Mouse (Mus musculus): ENCODE measurements around the gene Arhgap19.

Arhgap19 gene

DNA sequence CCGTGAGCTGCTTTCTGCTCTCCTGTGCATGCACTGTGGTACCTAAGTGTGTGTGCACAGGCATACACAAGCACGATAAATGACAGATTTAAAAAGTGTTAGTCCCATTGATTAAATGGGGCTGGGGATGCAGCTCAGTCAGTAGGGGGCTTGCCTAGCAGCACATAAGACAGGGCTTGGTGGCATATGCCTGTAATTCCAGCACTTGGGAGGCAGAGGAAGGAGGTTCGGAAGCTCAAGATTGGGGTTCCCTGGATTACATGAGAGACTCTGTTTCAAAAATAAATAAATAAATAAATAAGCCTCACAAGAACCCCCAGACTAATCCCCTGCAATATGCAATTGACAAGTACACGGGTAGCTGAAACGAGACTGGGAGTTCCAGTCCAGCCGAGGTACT is 1.4 kb downstream of the Arhgap19 start:
- no peak for DNase-seq (ENCODE audit: low spot score in 2 of 2)

- DNase-seq (ENCODE audit: low spot score in 2 of 2): no peak
Measured at GRCm38 (mm10) chr19:41797536-41797935, 4.3 kb downstream of the Arhgap19 start.

DNA sequence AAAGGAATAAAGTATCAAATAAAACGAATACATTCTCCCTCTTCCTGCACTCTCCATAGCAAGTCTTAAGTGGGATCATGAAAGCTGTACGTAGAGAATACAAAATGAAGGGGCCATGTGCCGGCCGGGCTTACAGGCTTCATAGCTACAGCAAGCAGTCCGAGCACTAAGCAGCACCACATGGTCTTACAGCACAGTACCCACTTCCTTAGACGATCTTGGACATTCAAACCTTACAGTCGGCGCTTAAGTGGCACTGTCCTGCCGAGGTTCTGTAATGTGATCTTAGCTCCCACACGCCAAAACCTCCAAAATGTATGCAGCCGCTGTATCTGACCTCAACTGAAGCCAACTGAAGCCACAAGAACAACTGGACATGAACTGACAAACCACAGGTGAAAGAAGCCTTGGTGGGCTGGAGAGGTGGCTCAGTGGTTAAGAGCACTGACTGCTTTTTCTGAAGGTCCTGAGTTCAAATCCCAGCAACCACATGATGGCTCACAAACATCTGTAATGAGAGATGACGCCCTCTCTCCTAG is 5.0 kb downstream of the Arhgap19 start:
- DNase-seq (ENCODE audit: low spot score in 2 of 2): no peak

- DNase-seq (ENCODE audit: low spot score in 2 of 2): no peak
Measured at GRCm38 (mm10) chr19:41796148-41796760, 5.6 kb downstream of the Arhgap19 start.

- no peak for DNase-seq (ENCODE audit: low spot score in 2 of 2)
Measured at GRCm38 (mm10) chr19:41794901-41795300, 6.9 kb downstream of the Arhgap19 start.

GRCm38 (mm10) chr19:41794017-41794416 is 7.8 kb downstream of the Arhgap19 start:
- no peak for DNase-seq (ENCODE audit: low spot score in 2 of 2)

DNA sequence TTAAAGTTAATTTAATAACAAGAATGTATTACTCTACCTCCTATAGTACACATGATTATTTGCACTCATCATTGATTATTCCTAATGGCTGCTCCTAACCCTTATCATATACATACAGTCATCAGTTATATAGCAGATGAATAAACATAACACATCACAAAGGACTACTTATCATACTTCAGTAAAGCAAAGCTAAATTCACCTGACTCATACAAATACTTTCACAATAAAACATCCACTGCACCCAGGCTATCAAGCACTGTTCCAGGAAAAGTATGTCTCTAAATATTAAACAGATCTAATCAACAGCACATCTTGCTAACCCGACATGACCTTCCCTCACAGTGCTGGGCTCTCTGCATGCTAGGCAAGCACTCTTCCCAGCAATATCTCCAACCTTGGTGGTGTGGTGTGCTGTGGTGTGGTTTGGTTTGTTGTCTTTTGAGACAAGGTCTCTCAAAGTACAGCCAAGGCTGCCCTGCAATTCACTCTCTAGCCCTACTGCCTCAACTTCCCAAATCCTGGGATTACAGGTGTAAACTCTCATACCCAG is 8.8 kb downstream of the Arhgap19 start:
- DNase-seq (ENCODE audit: low spot score in 2 of 2): no peak

DNA sequence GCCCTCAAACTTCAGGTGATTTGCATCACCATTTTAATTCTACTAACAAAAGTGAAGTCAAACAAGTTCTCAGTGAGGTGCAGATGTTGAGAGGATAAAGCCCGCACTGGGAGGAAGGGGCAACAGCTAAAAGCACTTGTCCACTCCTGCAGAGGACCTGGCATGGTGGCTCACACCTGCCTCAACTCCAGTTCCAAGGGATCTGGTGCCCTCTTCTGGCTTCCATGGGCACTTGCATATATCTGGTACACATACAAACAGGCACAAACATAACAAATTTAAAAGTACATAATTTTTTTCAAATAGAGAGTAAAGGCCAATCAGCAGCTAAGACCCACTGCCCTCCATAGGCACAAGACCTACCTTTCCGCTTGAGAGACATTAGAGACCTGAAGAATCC is 10.5 kb downstream of the Arhgap19 start:
- DNase-seq (ENCODE audit: low spot score in 2 of 2): no peak

DNA sequence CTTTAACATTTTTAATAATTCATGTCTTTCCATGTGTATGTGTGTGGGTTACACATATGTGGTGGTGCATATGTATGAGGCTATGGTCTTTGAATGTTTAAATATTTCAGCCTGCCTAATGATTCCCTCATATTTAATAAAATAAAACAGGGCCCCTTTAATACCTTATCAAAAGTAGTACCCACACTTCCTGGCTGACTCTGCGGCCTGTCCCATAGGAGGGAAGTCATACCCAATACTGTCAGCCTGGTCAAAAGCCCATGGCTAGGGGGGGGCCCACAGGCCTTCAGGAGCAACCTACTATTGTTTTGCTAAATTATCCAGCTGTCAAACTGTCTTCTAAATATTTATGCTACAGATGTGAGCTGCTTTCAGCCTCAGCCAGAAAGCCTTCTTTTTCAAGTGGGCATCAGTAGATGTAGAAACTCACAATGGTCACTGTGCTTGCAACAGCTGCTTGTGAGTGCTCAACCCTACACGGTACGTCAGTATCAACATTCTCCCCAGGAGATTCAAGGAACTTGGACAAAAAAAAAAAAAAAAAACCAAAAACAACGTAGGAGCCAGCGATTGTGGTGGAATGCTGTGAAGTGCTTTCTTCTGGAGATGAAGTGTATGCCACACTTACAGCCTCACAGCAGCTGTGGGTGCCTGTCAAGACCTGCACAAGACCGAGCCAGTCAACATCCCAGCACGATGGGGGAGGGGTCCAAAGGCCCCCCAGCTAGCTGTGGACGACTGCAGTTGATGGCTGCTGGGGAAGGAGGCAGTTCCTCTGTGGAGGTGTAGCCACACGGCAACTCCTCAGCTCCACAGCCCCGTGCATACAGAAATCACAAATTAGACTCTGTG is 12.5 kb downstream of the Arhgap19 start:
- DNase-seq (ENCODE audit: low spot score in 2 of 2): no peak

GRCm38 (mm10) chr19:41786896-41787295 is 15.0 kb downstream of the Arhgap19 start:
- DNase-seq (ENCODE audit: low spot score in 2 of 2): no peak

- DNase-seq (ENCODE audit: low spot score in 2 of 2): no peak
Measured at GRCm38 (mm10) chr19:41777514-41777913, 24.3 kb downstream of the Arhgap19 start.

GRCm38 (mm10) chr19:41768711-41769110 is 33.1 kb downstream of the Arhgap19 start:
- DNase-seq (ENCODE audit: low spot score in 2 of 2): no peak

GRCm38 (mm10) chr19:41766628-41767027 is 35.2 kb downstream of the Arhgap19 start:
- DNase-seq (ENCODE audit: low spot score in 2 of 2): no peak

GRCm38 (mm10) chr19:41763870-41764660 is 37.8 kb downstream of the Arhgap19 start:
- peak; percentile 59 to 96 for DNase-seq (ENCODE audit: low spot score in 2 of 2)

DNA sequence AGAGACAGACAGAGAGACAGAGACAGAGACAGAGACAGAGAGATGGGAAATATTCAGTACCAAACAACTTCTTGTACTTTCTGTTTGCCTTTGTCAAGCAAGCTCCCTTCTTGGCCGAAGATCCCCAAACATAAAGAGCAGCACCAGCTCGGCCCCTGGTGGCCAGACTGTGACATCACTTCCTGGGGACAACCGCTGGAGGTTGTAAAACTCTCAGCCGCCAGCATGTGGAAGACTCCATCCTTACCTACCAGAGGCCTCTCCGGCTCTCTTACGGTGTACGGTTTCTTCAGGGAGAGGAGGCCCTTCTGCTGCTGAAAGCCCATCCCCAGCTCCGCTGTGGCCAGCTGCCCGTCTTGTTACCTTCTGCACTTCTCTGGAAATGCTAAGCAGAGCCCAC is 40.3 kb downstream of the Arhgap19 start:
- DNase-seq (ENCODE audit: low spot score in 2 of 2): no peak

- DNase-seq (ENCODE audit: low spot score in 2 of 2): no peak
Measured at GRCm38 (mm10) chr19:41759765-41760164, 42.1 kb downstream of the Arhgap19 start.

GRCm38 (mm10) chr19:41759270-41759669 is 42.6 kb downstream of the Arhgap19 start:
- DNase-seq (ENCODE audit: low spot score in 2 of 2): no peak

DNA sequence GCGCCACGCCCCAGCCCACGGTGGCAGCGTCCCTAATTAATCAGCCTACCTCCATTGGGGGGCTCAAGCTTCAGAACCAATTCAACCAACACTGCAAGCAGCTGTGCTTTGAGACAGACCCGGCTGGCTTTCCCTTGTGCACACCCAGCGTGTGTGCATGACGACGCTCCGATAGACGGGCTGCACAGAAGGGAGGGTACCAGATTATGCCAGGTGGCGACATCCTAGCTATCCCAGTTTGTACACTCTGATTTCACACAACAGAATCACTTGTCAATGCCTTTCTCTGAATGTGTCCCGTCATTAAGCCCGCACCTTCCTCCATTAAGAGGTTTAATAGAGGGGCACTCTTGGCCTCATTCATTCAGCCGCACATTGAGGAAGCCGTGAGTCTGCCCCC is 47.1 kb downstream of the Arhgap19 start:
- DNase-seq (ENCODE audit: low spot score in 2 of 2): no peak

GRCm38 (mm10) chr19:41751906-41752305 is 49.9 kb downstream of the Arhgap19 start:
- no peak for DNase-seq (ENCODE audit: low spot score in 2 of 2)

DNA sequence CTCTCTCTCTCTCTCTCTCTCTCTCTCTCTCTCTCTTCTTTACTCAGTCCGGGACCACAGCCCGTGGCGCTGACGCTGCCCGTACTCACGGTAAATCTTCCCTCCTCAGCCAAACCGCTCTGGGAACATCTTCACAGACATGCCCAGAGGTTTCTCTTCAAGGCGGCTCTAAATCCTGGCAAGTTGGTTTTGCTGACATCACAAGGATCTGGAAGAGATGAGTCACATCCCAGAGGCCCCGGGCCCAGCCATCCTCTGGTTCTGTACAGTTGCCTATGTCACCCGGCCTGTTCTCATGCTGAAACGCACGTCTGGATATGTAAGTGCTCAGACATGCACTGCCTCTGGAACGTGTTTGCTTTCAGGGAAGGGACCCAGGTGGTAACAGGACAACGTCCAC is 54.4 kb downstream of the Arhgap19 start:
- DNase-seq (ENCODE audit: low spot score in 2 of 2): no peak

DNA sequence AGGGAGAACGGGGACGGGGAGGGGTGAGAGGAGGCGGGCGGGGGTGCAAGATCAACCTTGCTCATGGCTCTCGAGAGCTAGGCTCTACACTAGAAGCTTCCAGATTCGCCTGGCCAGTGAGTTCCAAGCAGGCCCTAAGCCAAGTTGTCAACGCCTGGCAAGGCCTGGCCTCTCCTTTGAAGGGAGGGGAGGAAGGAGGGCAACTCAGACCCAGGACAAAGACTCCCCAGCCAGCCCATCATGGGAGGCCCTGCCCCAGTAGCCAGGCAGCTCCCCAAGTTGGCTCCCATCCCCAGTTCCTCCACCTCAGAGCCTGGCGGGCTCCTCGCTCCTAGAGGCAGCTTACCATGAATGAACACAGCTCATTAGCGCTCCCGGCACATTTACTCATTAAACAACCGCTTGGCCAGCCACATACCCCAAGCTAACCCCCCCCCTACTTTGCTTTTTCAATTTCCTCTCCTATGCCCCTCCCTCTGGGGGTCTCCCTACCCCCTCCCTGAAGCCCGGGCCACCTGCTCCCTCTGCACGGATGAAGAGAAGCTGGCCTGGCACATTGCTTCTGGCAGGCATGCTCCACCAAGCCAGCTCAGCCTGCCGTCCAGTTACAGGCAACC is 55.8 kb downstream of the Arhgap19 start:
- DNase-seq (ENCODE audit: low spot score in 2 of 2): peak; percentile 36 to 53
